Mouse (Mus musculus): Measurements from ENCODE around the gene Lrrc10b. TPM values are rescaled to one million over a fixed set of nuclear protein-coding genes. Genes with fewer than 3 reads are reported as not detected.

The Lrrc10b gene
- polyA plus RNA-seq (2012; ENCODE audit: low replicate concordance), result not detected in 2 replicates

GRCm38 (mm10) chr19:10456752-10457483 lies at the start of gene Lrrc10b:
Gene Lrrc10b, minus strand, starts transcription at chr19:10457473.

GRCm38 (mm10) chr19:10482703-10483102 lies 25.4 kb upstream of the Lrrc10b start, which contains the start of gene Ppp1r32:
Gene Ppp1r32, minus strand, starts transcription at chr19:10482928.

Other genes starting within 250 kb of the Lrrc10b start
- 0.20 and 0.39 TPM in 2 replicates for gene Myrf, start 216.7 kb downstream of the Lrrc10b start, polyA plus RNA-seq (2012; ENCODE audit: low replicate concordance)
- gene Dagla, start 152.6 kb downstream of the Lrrc10b start, polyA plus RNA-seq (2012; ENCODE audit: low replicate concordance), result 0.33 and 0.92 TPM in 2 replicates
- gene Syt7, start 68.4 kb downstream of the Lrrc10b start, polyA plus RNA-seq (2012; ENCODE audit: low replicate concordance), result 0.06 and 0.10 TPM in 2 replicates
- gene Ppp1r32, start 25.5 kb upstream of the Lrrc10b start, polyA plus RNA-seq (2012; ENCODE audit: low replicate concordance), result 1.6 and 2.4 TPM in 2 replicates
- 19.7 and 89.8 TPM in 2 replicates for gene Cpsf7, start 67.8 kb upstream of the Lrrc10b start, polyA plus RNA-seq (2012; ENCODE audit: low replicate concordance)
- gene Sdhaf2, start 68.7 kb upstream of the Lrrc10b start, polyA plus RNA-seq (2012; ENCODE audit: low replicate concordance), result 2.7 and 8.7 TPM in 2 replicates
- gene Tmem216, start 98.8 kb upstream of the Lrrc10b start, polyA plus RNA-seq (2012; ENCODE audit: low replicate concordance), result 1.7 and 3.3 TPM in 2 replicates
- gene Cyb561a3, start 119.7 kb upstream of the Lrrc10b start, polyA plus RNA-seq (2012; ENCODE audit: low replicate concordance), result 7.5 and 31.2 TPM in 2 replicates
- 3.3 and 5.8 TPM in 2 replicates for gene Tmem138, start 119.9 kb upstream of the Lrrc10b start, polyA plus RNA-seq (2012; ENCODE audit: low replicate concordance)
- gene Ddb1, start 147.9 kb upstream of the Lrrc10b start, polyA plus RNA-seq (2012; ENCODE audit: low replicate concordance), result 11.8 and 24.1 TPM in 2 replicates
- gene Tkfc, start 148.2 kb upstream of the Lrrc10b start, polyA plus RNA-seq (2012; ENCODE audit: low replicate concordance), result 1.1 and 2.8 TPM in 2 replicates
- gene Vwce, start 176.7 kb upstream of the Lrrc10b start, polyA plus RNA-seq (2012; ENCODE audit: low replicate concordance), result 2.5 and 4.1 TPM in 2 replicates
- gene Pga5, start 220.6 kb upstream of the Lrrc10b start, polyA plus RNA-seq (2012; ENCODE audit: low replicate concordance), result not detected in 2 replicates
- 48.0 and 70.3 TPM in 2 replicates for gene Vps37c, start 231.3 kb upstream of the Lrrc10b start, polyA plus RNA-seq (2012; ENCODE audit: low replicate concordance)